Mouse (Mus musculus): ENCODE results near the gene Fblim1.

The Fblim1 gene

DNA sequence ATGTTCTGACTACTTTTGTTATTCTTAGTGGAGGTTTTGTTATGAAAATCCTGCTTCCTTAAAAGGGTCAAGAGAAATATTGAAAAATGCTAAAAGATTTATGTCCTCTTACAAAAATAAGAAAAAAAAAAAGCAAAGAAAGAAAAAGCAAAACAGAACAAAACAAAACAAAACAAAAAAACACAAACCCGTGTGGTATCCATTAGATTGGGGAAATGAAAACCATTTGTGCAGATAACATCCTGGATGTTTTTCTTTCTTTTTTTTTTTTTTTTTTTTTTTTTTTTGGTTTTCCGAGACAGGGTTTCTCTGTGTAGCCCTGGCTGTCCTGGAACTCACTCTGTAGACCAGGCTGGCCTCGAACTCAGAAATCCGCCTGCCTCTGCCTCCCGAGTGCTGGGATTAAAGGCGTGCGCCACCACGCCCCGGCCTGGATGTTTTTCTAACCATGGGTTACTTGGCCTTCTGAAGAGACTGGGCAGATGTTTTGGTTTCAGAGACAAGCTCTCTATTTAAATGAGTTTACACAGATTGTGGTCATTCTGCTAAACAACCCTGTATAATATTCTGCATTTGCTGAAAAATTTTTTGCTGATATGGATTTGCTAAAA is 51.5 kb downstream of the Fblim1 start:
- in situ Hi-C loops (cut with MboI; ENCODE audit: unreplicated experiment in 2 of 2), result loop anchor here in 1 of 2 experiments (10.0 kb wide), 2 partner anchors 170 to 260 kb away; partner anchors contain the start of gene Ddi2

DNA sequence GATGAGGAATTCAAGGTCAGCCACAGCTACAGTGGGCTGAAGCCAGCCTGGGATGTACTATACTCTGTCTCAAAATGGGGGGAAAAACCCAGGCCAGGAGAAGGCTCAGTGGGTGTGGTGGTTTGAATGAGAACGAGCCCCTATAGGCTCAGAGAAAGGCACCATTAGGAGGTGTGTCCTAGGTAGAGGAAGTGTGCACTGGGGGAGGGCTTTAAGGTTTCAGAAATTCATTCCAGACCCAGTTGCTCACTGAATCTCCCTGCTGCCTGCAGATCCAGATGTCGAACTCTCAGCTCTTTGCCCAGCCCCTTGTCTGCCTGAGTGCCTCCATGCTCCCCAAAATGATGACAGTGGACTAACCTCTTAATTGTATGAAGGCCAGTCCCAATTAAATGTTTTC is 53.4 kb downstream of the Fblim1 start:
- in situ Hi-C loops (cut with MboI; ENCODE audit: unreplicated experiment in 2 of 2), result loop anchor here in 1 of 2 experiments (10.0 kb wide), 2 partner anchors 172 to 258 kb away; partner anchors contain the start of gene Ddi2

DNA sequence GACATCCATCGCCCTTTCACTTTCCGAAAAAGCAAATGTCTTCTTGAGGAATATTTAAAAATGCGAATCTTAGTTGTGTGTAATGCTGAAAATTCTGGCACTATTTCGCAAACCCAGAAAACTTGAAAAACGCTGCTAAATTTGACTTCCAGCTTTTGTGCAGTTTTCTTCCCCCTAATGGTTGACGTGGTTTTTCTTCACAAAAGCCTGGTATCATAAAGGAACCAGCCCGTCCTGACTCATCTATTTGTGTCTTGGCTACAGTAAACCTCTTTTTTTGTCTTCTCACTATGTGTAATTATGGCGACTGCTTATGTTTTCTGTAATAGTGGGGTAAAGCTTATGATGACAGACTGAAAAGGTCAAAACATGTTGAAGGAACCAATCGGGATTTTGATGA is 58.6 kb downstream of the Fblim1 start:
- in situ Hi-C loops (cut with MboI; ENCODE audit: unreplicated experiment in 2 of 2), result loop anchor here in 1 of 2 experiments (10.0 kb wide), 2 partner anchors 412 to 842 kb away; partner anchors contain the start of genes Rcc2 and Szrd1

DNA sequence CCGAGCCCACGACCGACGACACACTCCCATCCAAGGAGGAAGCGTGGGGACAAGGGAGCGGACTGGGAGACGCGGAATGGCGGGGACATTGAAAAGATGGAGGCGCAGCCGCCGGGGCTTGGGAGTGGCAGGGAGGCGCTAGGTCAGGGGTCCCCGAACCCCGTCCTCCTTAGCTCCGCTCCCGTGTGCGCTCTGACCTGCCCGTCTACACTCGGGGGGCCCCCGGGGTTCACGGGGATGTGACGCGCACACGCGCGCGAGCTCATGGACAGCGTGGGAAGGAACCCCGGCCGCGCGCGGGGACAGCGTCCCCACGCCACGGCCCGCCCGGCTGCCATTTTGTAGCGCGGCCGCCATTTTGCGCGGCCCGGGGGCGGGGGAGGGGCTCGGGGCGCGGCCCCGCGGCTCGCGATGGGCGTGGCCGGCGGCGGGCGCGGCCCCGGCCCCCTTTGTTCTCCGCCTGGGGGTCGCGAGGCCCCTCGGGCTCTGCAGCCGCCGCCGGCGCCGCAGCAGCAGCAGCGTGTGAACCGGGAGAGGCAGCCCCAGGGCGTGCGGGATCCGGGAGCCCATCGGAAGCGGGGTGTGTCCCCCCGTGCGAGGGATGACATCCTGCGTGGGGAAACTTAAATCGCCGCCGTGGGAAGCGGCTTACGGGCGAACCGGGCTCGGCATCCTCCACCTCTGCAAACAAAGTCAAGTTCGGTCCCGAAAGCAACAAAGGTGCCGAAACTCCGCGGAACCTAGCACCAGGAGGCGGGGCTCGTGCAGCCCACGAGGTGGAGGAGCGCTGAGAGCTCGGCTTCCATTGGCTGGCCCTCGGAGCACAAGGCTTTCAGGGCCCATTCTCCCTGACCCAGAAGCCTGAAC is 59.3 kb downstream of the Fblim1 start:
- in situ Hi-C loops (cut with MboI; ENCODE audit: unreplicated experiment in 2 of 2), result loop anchor here in 1 of 2 experiments (10.0 kb wide), 2 partner anchors 412 to 842 kb away; partner anchors contain the start of genes Rcc2 and Szrd1

DNA sequence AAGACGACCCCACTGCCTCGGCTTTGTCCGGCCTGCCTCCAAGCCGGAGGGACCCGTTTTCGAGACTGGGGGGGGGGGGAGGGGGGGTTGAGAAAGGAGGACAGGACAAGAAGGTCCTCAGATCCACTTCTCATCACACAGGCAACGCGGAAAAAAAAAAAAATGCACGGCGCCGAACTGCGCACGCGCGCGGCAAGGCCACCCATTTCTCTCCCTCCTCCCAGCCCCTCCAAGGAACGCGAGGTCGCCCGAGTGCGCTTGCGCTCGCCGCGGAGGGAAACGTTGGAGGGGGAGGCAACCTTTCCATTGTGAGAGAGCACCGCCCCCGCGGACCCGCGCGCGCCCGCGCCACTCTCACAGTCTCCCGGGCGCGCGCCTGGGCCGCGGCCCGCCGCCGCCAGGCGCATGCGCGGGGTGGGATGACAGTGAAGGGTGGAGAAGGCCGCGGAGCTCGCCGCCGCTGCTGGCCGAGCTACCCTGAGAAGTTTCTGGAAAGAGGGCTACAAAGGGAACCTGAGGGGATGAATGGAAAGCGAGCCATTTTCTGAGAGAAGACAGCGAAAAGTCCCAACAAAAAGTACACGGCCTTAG is 60.1 kb downstream of the Fblim1 start:
- in situ Hi-C loops (cut with MboI; ENCODE audit: unreplicated experiment in 2 of 2), result loop anchor here in 1 of 2 experiments (10.0 kb wide), 2 partner anchors 411 to 841 kb away; partner anchors contain the start of genes Rcc2 and Szrd1

DNA sequence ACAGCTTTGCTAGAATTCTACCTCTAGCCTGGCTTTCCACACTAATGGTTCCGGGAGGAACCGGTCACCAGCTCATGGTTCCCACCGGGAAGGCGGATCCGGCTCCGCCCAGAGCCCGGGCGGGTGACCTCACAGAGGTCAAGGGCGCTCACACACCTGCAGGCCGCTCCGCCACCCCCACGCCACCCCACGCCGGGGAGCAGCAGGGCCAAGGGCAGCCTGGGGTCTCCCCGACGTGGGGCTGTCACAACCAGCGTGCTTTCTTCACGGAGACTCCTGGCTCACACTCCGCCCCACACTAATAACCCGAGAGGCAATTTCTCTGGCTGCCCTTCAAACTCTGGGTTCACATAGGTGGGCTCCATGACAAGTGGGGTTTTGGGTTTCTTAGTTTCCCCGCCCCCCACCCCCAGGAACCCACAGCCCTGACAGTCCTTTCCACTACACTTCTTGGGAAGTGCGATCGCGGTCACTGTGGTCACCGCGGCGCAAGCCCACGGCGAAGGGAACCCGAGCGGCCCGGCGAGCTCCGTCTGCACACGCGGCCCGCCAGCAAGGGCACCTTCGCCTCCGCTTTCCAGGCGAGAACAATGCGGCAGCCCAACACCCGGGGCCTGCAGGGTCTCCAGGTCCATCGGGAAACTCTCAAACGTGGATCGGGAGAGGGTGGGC is 60.7 kb downstream of the Fblim1 start:
- in situ Hi-C loops (cut with MboI; ENCODE audit: unreplicated experiment in 2 of 2), result loop anchor here in 1 of 2 experiments (10.0 kb wide), 2 partner anchors 410 to 840 kb away; partner anchors contain the start of genes Rcc2 and Szrd1

DNA sequence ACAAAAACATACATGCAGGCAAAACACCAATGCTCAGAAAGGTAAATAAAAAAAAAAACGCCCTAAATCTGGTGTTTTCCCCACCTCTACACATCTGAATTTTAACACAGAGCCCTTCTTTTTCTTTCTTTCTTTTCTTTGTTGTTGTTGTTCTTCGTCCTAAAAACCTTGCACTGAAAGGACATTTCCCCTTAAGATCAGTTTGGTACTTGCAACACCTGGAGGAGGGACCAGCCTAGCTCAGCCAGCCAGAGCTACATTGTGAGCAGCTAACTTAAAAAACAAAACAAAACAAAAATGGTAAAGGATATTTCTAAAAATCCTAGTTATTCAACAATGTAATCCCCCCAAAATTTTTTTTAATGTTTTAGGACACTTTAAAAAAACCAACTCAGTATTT is 61.4 kb downstream of the Fblim1 start:
- in situ Hi-C loops (cut with MboI; ENCODE audit: unreplicated experiment in 2 of 2), result loop anchor here in 1 of 2 experiments (10.0 kb wide), 2 partner anchors 410 to 840 kb away; partner anchors contain the start of genes Rcc2 and Szrd1

DNA sequence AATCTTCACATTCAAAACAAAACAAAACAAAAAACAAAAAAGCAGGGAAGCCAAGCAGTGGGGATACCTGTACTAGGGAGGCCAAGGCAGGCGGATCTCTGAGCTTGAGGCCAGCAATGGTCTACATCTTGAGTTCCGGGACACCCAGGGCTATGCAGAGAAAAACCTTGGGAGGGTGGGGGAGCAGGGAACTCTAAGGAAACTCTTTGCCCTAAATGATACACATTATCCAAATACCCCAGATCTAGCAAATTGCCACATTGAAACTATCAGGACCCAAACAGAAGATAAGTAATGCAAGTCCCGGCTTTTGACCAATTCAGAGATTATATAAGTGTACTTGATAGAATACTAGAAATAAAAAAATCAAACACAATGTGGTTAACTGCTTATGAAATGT is 62.3 kb downstream of the Fblim1 start:
- in situ Hi-C loops (cut with MboI; ENCODE audit: unreplicated experiment in 2 of 2), result loop anchor here in 1 of 2 experiments (10.0 kb wide), 2 partner anchors 409 to 839 kb away; partner anchors contain the start of genes Rcc2 and Szrd1

DNA sequence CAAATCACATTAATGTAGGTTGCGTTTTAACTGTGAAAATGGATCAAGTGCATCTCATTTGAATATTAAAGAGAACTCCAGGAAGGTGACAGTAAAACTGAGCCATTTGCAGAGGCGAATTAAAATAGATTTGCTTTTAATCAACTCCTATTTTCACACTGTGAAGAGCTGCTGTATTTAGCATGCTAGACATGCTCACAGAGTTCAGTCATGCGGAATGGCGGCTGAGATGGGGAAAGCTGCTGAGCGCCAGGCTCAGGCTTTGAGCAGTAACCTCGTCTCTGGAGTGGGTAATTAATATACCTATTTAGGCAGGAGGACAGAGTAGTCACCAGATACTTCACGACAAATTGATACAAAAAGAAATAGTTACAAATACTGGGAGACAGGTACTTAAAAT is 64.0 kb downstream of the Fblim1 start:
- in situ Hi-C loops (cut with MboI; ENCODE audit: unreplicated experiment in 2 of 2), result loop anchor here in 1 of 2 experiments (10.0 kb wide), 2 partner anchors 407 to 837 kb away; partner anchors contain the start of genes Rcc2 and Szrd1

DNA sequence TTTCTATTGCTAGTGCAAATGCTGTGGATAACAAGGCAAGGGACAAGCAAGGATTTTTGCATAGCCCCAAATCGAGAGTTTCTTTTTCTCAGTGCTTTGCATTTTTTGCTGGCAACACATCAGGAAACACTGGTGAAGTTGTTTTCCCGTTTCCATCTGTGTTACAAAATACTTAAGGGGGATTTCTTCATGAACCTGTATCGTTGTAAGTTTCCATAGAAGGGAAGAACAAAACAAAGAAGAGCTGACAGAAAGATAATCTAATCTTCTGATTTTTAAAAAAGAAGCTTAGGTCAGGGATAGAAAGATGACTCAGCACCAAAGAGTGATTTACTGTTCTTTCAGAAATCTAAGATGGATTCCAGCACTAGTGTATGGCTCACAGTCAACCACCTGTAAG is 65.1 kb downstream of the Fblim1 start:
- in situ Hi-C loops (cut with MboI; ENCODE audit: unreplicated experiment in 2 of 2), result loop anchor here in 1 of 2 experiments (10.0 kb wide), 2 partner anchors 406 to 836 kb away; partner anchors contain the start of genes Rcc2 and Szrd1

DNA sequence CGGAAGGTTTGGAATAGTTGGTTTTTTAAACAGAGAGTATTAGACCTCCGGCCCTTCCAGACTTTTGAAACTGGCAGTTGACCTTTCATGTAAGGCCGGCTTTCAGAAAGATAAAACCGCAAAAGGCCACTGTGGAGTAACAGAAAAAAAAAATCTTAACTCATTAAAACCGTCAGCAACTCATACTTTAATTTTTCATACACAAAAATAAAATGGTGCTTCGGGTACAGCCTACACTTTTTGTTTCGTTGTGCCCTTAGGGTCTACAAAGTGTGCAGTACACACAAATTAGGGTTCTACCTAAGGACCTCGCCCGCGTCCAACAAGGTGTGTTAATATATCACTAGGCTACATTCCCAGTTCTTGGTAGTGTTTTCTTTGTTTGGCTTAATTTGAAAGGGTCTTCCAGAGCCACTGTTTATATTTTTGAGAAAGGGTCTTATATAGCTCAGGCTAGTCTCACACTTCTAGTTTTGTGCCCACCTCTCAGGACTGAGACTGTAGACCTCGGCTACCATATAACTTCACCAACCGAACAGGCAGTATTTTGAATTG is 66.6 kb downstream of the Fblim1 start:
- in situ Hi-C loops (cut with MboI; ENCODE audit: unreplicated experiment in 2 of 2), result no loop called here

DNA sequence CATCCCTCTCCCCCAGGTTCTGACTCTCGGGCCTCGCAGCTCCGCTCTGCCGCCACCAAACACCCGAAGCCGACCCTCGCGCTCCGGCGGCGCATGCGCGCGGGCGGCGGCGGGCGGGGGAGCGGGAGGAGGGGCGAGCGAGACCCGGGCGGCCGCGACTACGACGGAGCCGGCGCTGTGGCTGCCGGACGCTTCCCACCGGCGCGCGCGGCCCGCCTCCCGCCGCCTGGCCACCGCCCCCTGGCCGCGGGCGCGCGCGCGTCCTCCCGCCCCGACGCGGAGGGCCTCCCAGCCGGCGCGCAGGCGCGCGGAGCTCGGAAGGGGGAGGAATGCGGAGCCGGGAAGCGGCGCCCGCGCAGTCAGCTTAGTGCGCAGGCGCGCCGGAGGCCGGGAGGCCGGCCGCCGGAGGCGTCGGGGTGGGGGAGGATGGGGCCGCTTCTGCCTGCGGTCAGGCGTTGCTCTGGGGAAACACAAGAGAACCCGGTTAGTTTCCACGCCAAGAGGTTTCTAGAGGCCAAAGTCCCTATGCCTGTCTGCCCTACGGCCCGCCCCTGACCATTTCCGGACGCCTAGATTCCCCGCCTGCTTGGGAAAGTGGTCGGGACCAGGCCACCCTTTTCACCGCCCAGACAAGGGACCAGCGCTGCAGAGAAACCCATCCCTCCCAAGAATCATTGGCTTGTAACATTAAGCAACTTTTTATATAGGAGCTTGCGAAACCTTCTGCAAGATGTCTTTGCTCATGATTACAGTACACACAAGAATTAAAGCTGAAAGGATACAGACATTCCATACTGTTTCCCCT is 67.3 kb downstream of the Fblim1 start, which contains the start of gene Spen:
Gene Spen (minus strand): TSS at position 190 of the 805 bp plus-strand sequence.
- in situ Hi-C loops (cut with MboI; ENCODE audit: unreplicated experiment in 2 of 2), result no loop called here

DNA sequence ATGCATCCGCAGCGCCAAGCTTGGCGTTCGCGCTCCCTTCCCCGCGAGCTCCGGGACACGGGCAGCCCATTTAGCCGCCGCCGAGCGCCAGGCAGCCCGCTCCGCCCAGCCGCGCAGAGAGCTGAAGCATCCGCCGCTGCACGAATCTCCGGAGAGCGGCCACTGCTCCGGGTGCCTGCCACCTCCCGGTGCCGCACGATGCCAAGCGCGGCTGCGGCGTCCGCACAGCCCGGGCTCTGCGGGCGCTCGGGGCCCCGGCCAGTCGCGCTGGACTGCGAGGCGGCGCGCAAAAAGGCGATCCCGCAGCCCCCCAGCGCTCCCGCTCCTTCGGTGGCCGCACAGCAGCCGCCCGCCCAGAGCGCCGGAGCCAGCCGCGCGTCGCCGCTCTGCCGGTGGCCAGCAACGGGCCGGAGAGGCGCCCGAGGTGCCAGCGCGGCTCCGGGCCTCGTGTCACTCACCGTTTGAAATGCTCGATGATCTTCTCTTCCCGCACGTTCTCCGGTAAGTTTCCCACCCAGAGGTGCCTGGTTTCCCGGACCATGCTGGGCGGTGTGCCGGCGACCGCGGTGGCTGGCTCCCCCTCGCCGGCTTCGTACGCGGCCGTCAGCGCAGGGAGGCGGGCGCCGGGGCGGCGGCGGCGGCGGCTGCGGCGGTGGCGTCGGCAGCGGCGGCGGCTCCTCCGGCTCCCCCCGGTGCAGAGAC is 68.0 kb downstream of the Fblim1 start:
- in situ Hi-C loops (cut with MboI; ENCODE audit: unreplicated experiment in 2 of 2), result no loop called here

DNA sequence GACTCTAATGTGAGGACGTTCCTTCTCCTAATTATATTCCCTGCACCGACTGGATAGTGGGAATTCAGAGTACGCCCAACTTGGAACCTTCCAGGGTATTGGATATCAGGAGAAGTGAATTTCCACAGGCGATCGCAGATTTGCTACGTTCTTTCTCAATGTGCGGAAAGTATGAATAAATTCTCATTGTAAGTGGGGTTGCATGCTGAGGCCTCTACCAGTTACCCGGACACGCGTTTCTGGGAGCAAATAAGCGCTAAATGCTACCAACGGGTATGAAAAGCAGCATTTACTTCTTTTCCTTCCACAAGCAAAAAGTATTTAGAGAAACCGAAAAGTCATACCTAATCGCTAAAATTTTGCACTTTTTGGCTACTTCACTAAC is 68.7 kb downstream of the Fblim1 start:
- in situ Hi-C loops (cut with MboI; ENCODE audit: unreplicated experiment in 2 of 2), result no loop called here

DNA sequence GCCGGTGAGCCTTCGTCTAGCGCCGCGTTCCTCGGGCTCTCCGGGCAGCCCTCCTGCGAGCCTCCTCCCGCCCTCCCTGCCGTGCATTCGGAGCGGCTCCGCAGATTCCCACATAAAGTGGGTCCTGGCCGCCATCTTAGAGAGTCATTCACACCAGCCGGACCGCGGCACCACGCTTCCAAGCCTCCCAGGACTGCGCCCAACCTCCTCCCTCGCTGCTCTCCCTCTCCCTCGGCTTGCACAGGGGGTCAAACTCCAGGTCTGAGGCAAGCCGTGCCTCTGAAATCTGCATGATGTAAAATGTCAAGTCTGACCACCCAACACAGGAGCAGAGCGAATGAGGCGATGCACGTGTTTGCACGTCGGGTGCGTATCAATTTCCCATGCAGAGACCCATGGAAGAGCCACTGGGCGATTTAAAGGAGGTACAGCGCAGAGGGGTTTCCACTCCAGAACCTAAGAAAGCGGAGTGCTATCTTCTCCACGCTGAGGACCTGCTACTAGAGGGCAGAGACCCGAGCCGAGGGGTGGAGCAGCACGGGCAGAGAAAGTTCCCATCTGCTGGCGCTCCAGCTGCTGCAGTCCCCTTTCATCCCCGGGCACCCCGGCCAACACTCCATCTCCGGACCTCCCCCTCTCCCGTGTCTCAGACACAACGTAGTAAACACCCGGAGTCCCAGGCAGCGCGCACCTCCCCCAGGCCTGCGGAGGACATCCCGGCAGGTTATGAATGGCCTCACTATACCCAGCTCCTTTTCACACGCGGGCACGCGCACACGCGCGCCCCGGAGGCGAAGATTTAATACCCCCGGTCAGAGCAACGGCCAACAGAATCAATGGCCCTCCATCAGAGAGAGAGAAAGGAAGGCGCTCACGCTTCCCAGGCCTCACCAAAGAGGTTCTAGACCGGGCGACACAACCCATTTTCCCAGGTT is 69.3 kb downstream of the Fblim1 start:
- in situ Hi-C loops (cut with MboI; ENCODE audit: unreplicated experiment in 2 of 2), result no loop called here

DNA sequence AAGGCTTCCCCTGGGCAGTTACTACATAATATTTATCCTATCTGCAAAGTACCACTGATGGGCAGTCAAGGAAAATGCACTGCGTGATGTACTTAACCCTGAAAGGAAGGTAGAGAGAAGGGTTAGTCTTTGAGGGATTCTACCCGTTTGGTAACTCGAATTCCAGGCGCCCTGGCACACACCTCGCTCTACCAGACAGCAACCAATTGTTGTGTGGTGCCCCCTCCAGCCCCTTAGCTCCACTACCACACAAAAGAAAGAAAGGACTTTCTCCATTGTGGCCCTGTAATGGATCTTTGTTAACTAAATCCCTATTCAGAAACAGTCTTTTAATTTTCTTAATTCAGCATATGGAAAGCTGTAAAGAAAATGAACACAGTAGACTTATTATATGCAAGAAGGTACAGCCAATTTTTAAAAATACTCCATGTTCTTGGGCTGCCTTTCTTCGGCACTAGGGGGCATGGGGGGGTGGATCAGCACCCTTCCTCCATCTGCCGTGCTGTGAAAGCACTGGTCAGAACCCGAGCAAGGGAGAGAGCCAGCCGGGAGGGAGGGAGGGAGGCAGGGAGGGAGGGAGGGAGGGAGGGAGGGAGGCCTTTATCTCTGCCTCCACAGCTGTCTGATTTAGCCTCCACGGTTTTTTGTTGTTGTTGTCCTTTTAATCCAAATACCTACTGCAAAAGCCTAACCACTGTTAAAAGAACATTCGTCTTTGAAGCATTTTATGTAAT is 70.8 kb downstream of the Fblim1 start:
- in situ Hi-C loops (cut with MboI; ENCODE audit: unreplicated experiment in 2 of 2), result no loop called here

DNA sequence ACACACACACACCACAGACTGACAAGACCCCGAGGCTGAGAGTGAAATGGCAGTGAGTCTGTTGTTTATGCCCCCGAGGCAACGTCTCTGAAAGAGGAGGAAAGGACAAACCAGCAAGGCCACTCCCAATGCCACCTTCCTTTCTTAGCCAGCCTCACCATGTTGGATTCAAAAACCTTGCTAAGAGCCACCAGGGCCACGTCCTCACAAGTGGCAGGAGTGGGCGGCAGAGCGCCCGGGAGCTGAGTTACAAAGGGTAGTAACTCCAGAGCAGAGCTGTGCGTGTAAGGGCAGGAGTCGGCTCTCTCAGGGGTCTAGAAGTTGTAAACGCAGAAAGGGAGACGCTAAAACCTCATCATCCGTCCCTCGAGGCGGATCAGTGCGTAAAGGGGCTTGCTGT is 74.9 kb downstream of the Fblim1 start:
- in situ Hi-C loops (cut with MboI; ENCODE audit: unreplicated experiment in 2 of 2), result no loop called here

Measured in v-Abl transformed pro-B cells (cell line).